Mouse (Mus musculus) urinary bladder, postnatal 25 days (tissue): ENCODE data around the gene Vapa.

ENCODE experiments used
- DNase-seq: peaks from one replicate; pipeline ENCODE4 v3.0.0; 2022; ENCODE audit warnings: low spot score

The Vapa gene

DNA sequence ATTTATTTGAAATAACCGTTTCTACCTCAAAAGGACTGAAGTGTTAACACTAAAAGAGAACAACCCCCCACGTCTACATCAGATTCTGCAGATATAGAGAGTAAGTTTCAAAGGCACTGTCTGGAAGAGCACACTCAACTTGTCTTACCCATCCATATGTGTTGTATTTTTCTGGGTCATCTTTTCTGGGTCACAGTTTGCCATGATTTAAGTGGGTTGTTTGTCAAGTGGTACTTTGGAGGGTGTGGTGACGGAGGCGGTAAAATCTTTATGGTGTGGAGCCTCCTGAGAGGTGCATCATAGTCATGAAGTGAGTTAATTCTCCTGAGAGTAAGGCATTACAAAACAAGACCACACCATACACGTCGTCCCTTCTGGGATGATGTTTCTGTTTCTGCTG lies 12.2 kb upstream of the Vapa start:
- DNase-seq = no peak

DNA sequence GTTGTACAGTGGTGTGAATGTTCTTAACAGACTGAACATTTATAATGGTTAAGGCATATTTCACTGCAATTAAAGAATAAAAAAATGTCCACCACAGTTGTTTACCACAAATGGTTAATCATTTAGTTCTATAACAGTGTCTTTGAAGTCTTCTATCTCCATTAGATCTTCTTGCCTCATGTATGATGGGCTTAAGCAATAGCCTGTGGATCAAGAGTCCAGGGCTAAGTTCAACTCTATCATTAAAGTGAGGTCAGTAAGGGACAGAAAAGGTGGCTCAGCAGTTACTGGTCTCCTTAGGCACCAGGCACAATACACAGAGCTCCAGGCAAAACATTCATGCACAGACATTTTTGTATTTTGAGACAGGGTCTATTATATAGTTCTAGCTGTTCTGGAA lies 9.8 kb upstream of the Vapa start:
- no peak for DNase-seq

DNA sequence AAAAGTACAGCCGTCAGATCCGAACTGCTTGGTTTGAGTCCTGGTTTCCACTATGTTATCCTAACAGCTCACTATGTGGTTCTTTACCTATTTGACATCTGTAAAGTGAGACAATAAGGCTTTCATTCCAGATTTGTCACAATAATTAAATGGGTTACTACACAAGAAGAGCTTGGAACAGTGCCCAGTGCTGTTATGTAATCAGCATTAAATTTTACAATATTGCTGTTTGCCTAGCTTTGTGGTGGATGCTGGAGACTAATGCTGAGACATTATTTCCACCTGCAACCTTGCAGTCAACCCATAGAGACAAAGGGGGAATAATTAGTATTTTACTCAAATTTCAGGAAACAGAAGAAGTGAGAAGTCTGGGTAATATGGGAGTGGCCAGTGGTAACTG lies 5.1 kb upstream of the Vapa start:
- DNase-seq = no peak

DNA sequence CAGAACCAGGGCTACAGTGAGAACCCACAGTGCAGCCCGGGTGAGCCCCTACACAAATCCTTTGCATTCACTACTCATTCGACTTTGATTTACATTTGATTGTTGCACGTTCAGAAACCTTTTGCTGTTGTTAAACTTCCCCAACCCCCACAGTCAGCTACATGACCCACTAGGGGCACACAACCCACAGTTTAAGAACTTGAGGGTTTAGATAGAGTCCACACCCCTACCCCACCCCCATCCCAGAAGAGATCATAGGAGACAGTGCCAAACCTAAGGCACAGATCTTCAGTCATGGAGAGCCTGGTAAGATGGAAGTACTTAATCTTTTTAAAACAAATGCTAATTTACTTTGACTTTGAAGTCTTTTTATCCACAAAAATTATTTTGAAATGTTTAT lies 2.3 kb upstream of the Vapa start:
- no peak for DNase-seq

DNA sequence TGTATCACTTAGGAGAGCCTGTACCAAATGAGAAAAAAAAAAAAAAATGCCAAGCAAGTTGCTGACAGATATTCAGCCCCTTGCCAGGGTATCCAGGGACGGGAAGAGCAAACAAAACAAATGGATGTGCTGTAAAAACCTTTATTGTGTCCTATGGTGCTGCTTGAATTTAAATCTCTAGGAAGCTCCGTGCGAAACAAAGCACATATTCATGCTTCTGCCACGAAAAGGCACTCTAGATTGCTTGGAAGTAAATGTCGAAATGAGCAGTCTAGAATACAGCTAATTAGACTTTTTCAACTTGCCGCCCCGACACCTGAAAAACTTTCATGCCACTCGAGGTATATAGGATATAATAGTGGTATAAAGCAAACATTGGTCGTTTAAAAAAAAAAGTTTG lies 1.1 kb upstream of the Vapa start:
- DNase-seq = no peak

DNA sequence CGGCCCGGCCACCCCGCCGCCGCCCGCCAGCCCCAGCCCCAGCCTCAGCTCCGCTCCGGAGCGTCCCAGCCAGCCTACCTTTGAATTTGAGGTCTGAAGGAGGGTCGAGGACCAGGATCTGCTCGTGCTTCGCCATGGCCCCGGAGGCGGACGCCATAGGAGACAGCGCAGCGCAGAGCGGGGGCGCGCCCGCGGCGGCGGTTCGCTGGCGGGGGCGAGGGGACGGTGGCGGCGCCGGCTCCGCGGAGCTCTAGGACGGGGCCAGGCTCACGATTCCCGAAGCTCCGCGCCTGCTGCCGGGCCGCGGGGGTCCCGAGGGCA lies 253 bp downstream of the Vapa start:
- no peak for DNase-seq

DNA sequence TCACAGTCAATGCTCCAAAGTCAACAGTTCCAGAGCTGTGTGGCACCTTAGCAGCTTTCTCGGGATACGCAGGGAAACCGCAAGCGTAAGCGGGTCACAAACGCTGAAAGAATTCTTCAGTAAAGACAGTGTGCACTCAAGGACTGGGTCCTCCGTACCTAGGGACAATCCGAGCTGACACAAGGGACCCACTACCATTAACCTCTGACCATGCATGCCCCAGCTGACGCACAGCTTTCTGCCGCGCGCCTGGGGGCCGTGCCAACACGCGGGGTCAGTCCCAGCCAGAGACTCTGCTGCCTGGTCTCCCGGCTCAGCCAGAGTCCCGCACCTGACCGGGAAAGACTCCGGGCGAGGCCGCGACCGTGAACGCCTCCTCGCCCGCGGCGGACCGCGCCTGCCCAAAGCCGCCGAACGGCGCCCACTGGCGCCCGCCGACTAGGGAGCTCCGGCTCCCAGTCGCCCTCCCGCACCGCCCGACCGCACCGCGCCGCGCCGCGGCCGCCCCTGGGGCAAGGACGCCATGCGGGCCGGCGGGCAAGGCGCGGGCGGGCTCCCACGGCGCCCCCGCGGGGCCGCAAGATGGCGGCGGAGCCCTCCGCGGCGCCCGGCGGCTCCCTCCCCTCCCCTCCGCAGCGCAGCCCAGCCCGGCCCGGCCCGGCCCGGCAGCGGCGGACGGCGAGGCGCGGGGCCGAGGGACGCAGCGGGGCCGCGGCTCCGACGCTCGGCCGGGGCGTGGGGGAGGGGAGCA lies 789 bp downstream of the Vapa start:
- peak; percentile 31 for DNase-seq

DNA sequence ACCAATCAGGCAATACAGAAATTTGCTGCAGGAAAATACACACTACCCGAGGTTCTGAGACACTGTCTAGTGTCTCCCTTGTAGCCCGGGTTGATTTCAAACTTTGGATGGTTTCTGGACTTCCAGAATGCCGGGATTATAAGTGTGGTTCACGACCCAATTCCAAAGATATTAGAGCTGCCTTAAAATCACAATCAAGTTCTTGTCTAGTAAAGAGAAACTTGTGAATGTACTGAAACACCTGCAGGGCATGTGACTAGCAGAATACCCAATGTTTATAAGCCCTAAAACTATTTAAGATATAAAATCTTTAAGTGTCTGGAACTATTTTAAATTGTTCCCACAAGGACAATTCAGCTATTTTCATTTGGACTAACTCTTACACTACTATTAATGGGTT lies 1.6 kb downstream of the Vapa start:
- DNase-seq = no peak

DNA sequence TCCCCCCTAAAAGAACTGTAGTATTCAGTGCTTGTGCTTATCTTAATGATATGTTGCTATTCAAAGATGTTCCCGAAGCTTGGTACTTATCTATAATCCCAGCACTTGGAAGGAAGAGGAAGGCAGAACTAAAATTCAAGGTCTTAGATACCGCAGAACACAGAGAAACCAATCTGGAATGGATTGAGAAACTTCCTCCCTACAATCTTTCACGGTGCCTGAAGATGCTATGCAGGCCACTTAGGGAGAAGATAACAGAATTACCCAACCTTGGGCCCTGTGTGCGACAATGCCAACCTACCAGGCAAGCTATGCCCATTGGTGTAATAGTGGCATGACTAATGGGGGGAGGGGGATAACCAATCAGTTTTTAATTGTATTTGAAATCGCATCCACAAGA lies 4.6 kb downstream of the Vapa start:
- DNase-seq = no peak

DNA sequence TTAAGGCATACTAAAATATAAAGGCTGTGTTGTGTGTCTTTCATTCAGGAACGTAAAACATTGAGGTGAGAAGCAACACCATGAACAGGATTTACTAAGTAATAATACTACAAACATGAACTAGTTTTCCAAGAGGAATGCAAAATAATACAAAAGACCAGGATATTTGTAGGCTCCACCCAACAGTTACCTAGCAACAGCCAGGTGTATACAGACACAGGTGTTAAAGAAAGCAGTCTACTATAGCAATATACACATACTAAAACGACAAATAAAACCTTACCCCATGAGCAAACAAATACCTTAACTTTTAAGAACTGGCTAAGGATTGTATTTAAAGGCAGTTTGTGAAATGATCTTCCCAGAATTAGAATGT lies 5.1 kb downstream of the Vapa start:
- no peak for DNase-seq

DNA sequence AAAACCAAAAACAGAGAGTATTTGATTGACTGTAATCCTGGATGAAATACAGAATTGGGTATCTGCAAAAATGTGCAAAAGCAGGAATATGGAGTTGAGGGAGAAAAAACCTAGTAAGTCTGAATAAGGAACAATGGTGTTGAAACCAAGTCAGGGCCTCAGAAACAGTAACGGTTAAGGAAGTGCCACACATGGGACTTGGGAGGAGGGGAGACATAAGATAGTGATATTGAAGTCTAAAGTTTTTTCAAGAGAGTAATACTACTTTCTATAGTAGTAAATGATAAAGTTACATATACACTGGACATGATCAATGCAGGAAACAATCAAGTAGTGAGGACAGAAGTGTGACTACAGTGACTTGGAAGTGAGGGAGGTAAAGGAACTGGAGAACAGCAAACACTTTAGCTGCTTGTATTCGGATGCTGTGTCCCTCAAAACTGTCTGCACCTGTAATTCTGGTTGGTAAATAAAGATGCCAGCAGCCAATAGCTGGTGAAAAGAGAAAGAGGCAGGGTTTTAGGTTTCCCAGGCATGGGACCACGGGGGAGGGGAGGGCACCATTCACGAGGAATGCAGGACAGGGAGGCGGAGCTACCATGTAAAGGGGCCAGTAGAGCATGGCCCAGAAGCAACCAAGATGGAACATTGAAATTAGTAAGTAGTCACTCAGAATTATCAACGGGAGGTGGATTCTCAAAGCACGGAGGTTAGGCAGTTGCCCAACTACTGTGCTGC lies 5.6 kb downstream of the Vapa start:
- DNase-seq = no peak

DNA sequence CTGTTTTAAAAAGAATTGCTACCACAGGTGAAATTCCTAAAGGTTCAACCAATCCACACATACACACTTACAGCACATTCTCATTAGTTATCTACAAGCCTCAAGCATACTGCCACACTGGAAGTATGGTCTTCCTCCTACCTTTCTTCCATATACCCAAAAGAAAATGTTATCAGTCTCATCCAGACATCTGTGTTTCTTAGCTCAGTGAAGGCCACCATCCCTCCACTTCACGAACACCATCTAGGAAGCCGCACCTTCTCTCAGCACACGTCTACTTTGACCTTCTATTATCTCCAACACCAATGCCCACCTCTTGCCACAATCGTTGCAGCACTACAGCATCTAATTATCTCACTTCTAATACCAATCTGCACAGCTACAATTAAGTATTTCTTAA lies 7.3 kb downstream of the Vapa start:
- DNase-seq = no peak

DNA sequence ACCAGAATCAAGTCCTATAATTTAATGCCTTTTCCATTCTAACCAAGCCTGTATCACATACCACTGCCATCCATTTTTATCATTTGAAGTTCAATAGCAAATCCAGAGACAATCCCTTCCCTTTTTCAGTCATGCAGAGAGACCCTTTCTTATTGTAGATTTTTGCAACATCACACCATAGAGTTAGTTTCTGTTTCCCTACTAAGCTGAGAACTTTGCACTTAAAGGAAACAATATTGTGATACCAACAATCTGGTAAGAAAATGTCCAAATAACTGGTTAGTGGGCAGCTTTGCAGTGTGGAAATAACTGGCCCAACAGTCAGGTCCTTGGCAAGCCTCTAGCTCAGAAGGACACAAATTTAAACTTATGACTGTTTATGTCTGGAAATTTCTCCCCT lies 8.5 kb downstream of the Vapa start:
- DNase-seq = no peak

DNA sequence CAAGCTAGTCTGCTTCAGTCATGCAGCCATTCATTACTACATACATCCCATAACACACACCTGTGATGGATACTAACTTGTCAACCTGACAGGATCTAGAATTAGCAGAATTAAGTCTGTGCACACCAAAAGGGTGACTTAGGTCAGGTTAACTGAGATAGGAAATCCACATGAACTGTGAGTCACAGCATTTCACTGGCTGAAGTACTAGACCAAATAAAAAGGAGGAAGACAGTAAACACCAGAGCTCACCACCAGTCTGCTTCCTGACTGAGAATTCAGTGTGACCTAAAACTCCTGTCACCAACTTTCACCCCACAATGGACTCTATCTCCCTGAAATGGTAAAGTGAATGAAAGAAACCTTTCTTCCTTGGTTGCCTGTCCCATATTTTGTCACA lies 9.0 kb downstream of the Vapa start:
- no peak for DNase-seq

DNA sequence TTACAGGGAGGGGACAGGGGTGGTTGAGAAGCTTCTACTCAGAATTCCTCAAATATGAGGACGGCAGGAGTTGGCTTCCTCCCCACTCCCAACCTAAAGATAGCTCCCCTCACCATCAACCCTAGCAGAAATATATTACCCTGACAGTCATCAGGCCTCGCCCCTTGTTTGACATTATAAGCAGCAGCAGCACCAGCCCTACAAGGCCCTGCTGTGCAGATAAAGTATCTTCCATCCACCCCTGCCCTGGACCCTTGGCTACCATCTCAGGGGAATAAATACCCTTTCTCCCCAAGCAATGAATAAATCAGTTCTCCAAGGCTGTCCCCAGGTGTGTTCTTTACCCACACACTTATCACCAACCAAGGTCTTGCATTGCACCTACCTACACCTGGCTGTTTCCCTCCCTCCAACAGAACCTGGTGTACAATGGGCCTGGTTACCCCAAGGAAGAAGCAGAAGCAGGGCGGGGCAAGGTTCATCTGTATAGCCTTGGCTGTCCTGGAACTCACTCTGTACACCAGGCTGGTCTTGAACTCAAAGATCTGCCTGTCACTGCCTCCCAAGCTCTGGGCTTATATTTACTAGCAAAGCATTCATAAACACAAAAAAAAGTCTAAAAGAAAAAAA lies 15.4 kb downstream of the Vapa start:
- no peak for DNase-seq

DNA sequence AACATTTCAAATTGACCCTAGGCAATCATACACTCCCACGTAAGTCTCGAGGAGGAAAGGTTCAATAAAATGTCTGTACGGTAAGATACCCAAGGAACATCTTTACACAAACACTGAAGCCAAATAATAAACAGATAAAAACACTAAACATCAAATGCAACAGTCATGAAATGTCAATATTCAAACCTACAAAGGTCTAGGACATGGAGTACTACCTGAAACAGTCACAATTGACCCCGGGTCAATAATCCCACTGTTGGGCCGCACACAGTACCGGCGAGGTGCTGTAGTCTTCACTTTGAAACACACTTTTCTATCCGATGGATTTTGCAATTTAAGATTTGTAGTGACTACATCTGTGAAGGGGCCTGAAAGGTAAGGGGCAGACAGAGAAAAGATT lies 18.7 kb downstream of the Vapa start:
- no peak for DNase-seq

DNA sequence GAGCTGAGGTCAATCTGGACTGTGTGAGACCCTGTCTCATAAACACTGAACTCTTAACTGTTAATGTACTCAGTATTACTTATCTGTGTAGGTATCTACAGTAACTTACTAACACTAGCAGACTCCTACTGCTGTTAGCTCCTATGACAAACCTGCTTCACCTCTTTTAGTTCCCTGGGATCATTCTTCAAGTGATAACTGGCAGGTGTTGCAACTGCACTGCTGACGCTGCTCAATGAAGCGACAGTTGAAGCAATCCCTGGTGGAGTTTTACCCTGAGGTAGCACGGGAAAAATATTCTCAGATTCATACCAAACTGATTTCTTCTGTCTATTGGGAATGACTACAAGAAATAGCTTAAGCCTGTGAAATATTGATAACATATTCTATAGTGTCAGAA lies 26.5 kb downstream of the Vapa start:
- DNase-seq = no peak

DNA sequence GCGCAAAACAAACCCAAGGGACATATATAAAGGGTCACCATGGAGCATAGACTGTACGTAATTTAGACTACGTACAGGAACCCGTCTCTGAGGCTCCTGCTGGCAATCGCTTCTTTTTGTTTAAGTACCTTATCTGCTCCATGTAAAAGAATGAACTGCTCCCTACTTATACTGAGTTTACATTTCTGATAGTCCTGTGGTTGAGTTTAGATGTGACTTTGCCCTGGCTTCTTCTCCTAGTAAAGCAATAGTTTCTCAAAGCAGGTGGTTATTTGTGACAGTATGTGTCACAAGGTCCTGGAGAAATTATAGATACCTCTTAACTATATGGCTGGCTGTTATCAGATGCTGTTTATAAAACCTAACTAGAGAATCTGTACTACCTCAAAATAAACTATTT lies 31.9 kb downstream of the Vapa start:
- no peak for DNase-seq

DNA sequence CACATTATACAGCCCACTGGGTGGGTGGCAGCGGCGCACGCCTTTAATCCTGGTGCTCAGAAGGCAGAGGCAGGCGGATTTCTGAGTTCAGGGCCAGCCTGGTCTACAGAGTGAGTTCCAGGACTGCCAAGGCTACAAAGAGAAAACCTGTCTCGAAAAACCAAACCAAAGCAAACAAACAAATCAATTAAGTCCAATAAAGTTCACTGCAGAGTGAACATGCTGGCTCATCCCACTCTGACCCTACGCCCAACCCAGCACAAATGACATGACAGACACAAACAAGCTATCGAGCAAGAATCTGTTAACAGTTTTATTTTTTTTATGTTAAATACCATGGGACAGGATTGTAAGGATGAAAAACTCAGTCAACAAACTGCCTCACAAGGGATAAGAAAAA lies 33.6 kb downstream of the Vapa start:
- no peak for DNase-seq

DNA sequence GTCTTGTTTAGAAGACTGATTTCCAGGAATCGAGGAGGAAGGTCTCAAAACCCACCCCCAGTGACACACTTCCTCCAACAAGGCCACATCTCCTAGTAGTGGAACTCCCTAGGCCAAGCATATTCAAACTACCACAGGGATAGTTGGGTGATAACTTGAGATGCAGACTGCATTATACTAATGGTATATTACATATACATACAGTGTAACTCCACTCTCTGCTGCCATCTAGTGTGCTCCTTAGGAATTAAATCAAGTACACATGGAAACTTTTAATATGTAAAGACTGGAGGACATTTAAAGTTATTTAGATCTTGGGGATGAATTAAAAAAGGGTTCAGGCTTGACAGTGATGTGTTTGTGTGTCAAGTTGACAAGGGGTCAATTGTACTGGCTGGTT lies 38.0 kb downstream of the Vapa start:
- no peak for DNase-seq

DNA sequence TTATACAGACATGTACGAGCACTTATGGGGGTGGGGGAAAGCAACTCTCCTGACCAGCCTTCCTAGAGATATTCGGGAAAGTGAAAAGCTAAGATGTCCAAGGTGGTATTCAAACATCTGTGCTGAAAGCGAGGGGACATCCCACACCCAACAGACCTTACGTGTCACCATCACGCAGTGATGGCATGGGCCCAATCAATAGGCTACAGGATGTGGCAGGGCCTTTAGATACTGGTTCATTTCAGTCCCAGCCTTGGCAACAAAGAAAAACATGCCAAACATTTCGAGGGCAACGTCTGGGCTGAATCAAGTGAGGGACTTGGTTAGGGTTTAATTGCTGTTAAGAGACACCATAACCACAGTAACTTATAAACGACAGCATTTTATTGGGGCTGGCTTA lies 38.5 kb downstream of the Vapa start:
- DNase-seq = no peak

DNA sequence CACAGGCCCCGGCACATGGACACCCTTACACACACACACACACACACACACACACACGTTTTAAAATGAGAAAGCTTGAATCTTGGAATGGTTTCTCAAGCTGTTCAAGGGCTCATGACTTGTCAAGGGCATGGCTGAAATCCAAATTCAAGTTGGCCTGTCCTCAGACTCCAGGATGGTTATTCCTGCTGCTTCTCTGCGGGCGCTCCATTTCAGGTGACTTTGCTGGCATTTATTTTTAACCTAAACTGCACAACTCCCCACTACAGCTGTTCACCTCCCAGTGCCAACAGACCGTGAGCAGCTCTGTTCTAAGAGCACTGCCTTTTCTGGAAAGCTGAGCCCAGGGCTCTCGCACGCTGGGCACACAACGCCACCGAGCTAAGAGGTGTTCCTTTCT lies 41.5 kb downstream of the Vapa start:
- DNase-seq = no peak

DNA sequence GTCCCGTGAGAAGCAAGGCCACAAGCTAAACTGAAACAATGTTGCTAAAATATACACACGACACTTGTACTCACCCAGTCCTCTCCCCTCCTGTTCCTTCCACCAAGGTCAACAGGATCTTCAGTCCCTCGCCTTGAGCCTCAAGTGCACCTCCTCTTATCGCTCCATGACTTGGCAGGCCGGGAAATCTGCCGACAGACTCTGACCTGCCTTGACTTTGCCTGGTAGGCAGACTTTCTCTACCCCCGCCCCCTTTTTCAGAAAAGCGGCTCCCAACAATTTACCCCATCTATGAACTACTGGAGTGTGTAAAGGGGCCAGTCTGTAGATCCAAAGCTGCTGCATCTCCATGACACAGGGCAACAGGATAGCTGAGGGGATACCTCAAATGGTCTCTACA lies 41.9 kb downstream of the Vapa start:
- DNase-seq = no peak

DNA sequence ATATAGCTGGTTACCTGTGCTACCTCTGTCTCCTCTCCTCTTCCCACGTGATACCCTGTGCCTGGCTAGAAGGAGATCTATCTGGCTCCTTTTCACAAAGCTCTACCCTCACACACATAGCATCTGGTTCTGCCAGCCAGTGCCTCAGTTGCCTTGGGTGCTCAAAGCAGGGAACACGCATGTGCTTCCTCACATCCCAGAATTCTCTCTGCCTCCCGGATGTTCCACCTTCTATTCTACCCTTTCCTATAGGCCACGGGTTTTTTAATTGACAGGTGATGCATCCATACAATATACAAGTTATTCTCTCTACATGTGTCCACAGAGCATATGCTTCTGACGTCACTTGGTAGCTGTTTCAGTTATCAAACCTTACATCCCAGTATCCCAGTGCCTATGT lies 49.2 kb downstream of the Vapa start:
- no peak for DNase-seq
